Mouse (Mus musculus): Measurements from ENCODE around the gene Klhdc8b. TPM values are rescaled to one million over a fixed set of nuclear protein-coding genes. Genes with fewer than 3 reads are reported as not detected.
A peak's percentile ranks its signal among the peaks of the same experiment; 100 is the strongest.

Gene Klhdc8b
- polyA plus RNA-seq, 1 experiment from 2014 or later = 59.8 TPM

DNA sequence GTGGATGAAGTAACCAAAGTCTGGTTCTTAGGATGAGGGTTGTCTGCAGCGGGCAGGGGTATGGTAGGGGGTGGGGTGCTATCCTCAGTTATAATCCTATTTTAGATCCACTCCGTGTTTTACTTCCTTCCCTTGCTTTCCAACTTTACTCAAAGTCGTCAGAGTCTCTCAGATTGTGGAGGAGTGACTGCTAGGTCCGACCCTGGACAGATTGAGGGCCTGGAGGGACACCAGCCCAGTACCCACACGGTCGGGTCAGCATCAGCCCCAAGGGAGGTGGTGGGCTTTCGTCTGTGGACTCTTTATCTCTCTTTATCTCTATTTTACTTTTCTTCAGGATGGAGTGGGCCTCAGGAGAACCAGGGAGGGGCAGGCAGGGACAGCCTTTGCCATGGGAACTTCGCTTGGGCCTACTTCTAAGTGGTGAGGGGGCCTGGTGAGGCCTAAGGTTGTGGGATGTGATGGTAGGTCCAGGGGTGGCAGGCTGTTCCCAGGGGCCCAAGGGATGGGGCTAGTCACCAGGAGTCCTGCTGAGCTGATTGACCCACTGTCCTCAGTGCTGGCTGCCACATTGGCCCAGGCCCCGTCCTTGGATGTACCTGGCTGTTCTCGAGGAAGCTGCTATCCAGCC lies 18.5 kb upstream of the Klhdc8b start, which contains the start of gene Lamb2:
Gene Lamb2 (plus strand): TSS at position 16 of the 631 bp plus-strand sequence.
- WGBS = 9% methylated on average over 10 of the region's 10 CpGs
- no peaks in the 10 kb centered on the region for H3K27me3 ChIP-seq (replicated peaks)
- H3K4me1 ChIP-seq = peaks cover 19% of the 10 kb centered on the region
- peak; percentile 39; the same call in 1 of the 2 replicates for ATAC-seq (ENCODE audit: low FRiP score)
- H3K36me3 ChIP-seq = no peaks in the 10 kb centered on the region
- H3K4me2 ChIP-seq = peak within 1 kb of the TSS; percentile 51
- no peaks in the 10 kb centered on the region for H3K9me3 ChIP-seq (replicated peaks)
- H3K9ac ChIP-seq (replicated peaks) = peak within 1 kb of the TSS; percentile 40
- peak within 1 kb of the TSS; percentile 30 for H3K27ac ChIP-seq (replicated peaks)
- peak within 1 kb of the TSS; percentile 37 for H3K4me3 ChIP-seq (replicated peaks)

DNA sequence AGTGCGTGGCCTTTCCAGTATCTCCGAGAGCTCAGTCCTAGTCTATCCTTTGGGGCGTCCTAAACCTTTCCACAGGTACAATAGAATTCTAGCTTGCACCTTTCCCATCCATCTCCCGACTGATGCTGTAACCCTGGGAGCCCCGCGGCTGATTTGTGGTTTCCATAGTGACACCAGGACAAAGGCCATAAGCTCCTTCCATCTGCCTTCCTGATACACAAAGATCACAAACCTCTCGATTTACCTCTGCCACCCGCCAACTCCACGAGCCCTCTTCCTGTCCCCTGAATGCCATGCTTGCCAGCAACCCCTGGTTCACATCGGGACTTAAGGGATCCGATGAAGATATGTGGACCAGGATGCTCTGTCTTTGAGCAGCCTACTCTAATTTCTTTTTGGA lies 17.9 kb upstream of the Klhdc8b start:
- no peak; the same call in 1 of the 2 replicates for ATAC-seq (ENCODE audit: low FRiP score)
- Histone ChIP-seq H3K36me3 (no peaks in the 10 kb centered on the region), H3K4me1 (peaks cover 19% of the 10 kb centered on the region), H3K27me3 (replicated peaks) (no peaks in the 10 kb centered on the region), H3K27ac (replicated peaks) (no peak overlapping the region; the same call in 1 of the 2 replicates), H3K4me2 (peak overlapping the region; percentile 51), H3K4me3 (replicated peaks) (peak overlapping the region; percentile 32), H3K9me3 (replicated peaks) (no peaks in the 10 kb centered on the region), H3K9ac (replicated peaks) (peak overlapping the region; percentile 17; the same call in 1 of the 2 replicates)
- WGBS = 35% methylated on average over 11 of the region's 11 CpGs

DNA sequence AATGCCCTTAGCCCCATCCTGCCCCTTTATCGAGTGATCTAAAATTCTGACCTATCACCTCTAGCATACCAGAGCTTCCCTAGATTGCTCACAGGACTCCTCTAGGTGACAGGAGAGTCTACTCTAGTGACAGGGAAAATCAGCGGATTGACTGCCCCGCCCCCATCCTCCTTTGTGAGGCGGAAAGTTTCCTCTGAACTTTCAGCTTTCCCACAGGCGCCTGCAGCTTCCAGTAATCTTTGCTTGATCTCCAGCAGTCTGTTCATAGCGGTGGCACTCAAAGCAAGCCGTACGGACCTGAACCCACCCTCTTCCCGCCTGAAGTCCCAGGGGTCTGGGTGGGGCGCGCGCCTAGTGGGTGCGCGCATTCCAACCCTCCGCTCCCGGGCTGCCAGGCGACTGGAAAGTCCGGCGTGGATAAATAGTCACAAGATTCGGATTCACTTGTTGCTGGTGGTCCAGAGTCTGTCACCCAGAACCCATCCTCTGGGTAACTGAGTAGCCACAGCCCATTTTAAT lies 17.3 kb upstream of the Klhdc8b start:
- ATAC-seq (ENCODE audit: low FRiP score) = peak; percentile 53; the same call in 1 of the 2 replicates
- peak overlapping the region; percentile 30 for H3K27ac ChIP-seq (replicated peaks)
- no peaks in the 10 kb centered on the region for H3K36me3 ChIP-seq
- peak overlapping the region; percentile 51 for H3K4me2 ChIP-seq
- no peaks in the 10 kb centered on the region for H3K27me3 ChIP-seq (replicated peaks)
- H3K4me1 ChIP-seq = peaks cover 19% of the 10 kb centered on the region
- peak overlapping the region; percentile 32 for H3K4me3 ChIP-seq (replicated peaks)
- 1% methylated on average over 20 of the region's 20 CpGs for WGBS
- H3K9ac ChIP-seq (replicated peaks) = peak overlapping the region; percentile 17; the same call in 1 of the 2 replicates
- H3K9me3 ChIP-seq (replicated peaks) = no peaks in the 10 kb centered on the region

DNA sequence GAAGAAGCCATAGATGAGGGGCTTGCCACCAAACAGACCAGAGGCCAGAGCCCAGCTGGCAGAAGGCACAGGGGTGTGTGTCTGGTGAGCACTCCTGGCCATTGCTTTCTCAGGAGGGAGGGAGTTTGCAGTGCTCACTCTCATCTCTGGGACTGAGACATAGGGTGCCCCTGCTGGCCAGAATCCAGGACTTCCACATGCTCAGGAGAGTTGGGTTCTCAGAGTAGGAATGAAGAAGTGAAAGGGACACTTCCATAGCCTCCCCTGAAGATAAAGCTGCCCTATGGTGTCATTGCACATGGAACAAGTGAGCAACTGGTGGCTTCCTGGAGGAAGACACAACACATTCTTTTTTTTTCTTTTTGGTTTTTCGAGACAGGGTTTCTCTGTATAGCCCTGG lies 13.1 kb upstream of the Klhdc8b start:
- Histone ChIP-seq H3K4me3 (replicated peaks) (no peak overlapping the region), H3K36me3 (no peaks in the 10 kb centered on the region), H3K4me1 (peaks cover 11% of the 10 kb centered on the region), H3K9me3 (replicated peaks) (no peaks in the 10 kb centered on the region), H3K27ac (replicated peaks) (no peak overlapping the region), H3K27me3 (replicated peaks) (no peaks in the 10 kb centered on the region), H3K9ac (replicated peaks) (no peak overlapping the region), H3K4me2 (no peak overlapping the region)
- ATAC-seq (ENCODE audit: low FRiP score) = no peak
- WGBS = 53% methylated on average over 1 of the region's 1 CpGs

DNA sequence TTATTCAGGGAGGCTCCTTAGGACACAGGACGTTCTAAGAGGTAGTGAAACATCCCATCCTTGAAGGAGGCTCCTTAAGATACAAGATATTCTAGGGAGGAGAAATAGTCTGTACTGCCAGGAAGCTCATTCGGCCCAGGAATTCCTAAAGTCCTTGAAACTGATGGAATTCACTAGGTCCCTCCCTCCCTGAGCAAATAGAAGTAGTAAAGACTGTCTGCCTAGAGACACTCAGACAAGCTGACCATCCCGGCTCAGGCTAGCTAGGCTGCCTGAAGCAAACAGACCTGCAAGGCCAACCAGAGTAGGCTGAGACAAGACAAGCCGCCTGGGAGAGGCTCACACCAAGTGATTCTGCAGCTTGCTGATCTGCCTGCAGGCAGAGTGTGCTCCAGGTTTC lies 8.5 kb upstream of the Klhdc8b start:
- Histone ChIP-seq H3K4me2 (no peak overlapping the region), H3K27me3 (replicated peaks) (no peaks in the 10 kb centered on the region), H3K27ac (replicated peaks) (no peak overlapping the region), H3K9me3 (replicated peaks) (no peaks in the 10 kb centered on the region), H3K4me3 (replicated peaks) (no peak overlapping the region), H3K4me1 (no peaks in the 10 kb centered on the region), H3K9ac (replicated peaks) (no peak overlapping the region), H3K36me3 (peaks cover 29% of the 10 kb centered on the region)
- WGBS = 82% methylated on average over 4 of the region's 4 CpGs
- no peak for ATAC-seq (ENCODE audit: low FRiP score)

DNA sequence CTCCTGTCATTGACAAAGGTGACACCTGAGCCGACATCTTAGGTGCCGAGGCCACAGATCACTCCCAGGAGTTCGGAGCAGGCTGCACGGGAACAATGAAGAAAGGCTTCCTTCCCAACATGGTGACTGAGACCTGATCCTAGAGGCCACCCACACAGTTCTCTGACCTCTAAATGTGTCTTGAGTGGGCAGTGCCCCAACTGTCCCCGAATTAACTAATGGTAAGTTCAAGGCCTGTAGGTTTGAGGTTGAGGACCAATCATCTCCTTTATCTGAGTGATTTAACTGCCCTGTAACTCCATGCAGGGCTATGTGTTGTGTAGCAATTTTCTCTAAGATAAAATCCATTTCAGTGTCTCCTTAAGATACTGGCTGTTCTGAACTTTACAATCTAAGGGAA lies 8.0 kb upstream of the Klhdc8b start:
- Histone ChIP-seq H3K4me1 (no peaks in the 10 kb centered on the region), H3K4me3 (replicated peaks) (no peak overlapping the region), H3K4me2 (no peak overlapping the region), H3K9ac (replicated peaks) (no peak overlapping the region), H3K27ac (replicated peaks) (no peak overlapping the region), H3K27me3 (replicated peaks) (no peaks in the 10 kb centered on the region), H3K36me3 (peaks cover 32% of the 10 kb centered on the region), H3K9me3 (replicated peaks) (no peaks in the 10 kb centered on the region)
- no peak for ATAC-seq (ENCODE audit: low FRiP score)
- whole genome bisulfite sequencing = 84% methylated on average over 5 of the region's 5 CpGs

DNA sequence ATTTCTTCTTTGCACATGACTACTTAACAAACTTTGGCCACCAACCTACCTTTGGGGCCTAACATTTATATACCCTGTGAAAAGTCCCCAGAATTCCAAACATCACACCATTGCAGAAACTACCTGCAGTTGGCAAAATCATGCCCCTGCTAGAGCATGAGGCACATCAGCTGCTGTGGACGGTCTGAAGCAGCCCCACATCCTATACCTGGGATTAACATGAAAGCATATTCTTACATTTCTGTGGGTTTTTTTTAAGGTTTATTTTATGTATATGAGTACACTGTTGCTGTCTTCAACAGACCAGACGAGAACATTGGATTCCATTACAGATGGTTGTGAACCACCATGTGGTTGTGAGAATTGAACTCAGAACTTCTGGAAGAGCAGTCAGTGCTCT lies 4.8 kb upstream of the Klhdc8b start:
- Histone ChIP-seq H3K4me1 (peaks cover 14% of the 10 kb centered on the region), H3K9me3 (replicated peaks) (no peaks in the 10 kb centered on the region), H3K4me3 (replicated peaks) (no peak overlapping the region), H3K9ac (replicated peaks) (no peak overlapping the region), H3K27me3 (replicated peaks) (no peaks in the 10 kb centered on the region), H3K36me3 (peaks cover 51% of the 10 kb centered on the region), H3K4me2 (no peak overlapping the region), H3K27ac (replicated peaks) (no peak overlapping the region)
- WGBS = 95% methylated on average over 2 of the region's 2 CpGs
- ATAC-seq (ENCODE audit: low FRiP score) = no peak

DNA sequence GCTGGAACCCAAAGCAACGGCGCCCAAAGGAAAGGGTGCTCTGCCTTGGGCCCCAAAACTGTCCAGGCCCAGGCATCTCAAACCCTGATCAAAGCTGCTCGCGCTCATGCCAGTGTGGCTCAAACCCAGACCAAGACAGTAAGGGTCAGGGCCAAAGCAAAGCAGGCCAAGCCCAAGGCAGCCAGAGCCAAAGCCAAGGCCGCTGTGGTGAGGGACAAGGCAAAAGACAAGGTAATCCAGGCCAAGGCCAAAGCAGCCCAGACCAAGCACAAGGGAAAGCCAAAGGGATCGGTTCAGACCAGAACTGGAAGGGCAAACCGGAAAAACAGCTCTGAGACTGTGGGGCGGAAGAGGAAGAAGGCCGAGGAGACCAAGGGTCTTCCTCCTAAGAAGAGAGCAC lies 2.3 kb upstream of the Klhdc8b start:
- no peak overlapping the region for H3K27ac ChIP-seq (replicated peaks)
- no peak overlapping the region for H3K4me3 ChIP-seq (replicated peaks)
- H3K27me3 ChIP-seq (replicated peaks) = no peaks in the 10 kb centered on the region
- peaks cover 21% of the 10 kb centered on the region for H3K4me1 ChIP-seq
- no peaks in the 10 kb centered on the region for H3K9me3 ChIP-seq (replicated peaks)
- no peak overlapping the region for H3K4me2 ChIP-seq
- H3K9ac ChIP-seq (replicated peaks) = no peak overlapping the region
- WGBS = 94% methylated on average over 9 of the region's 9 CpGs
- peaks cover 51% of the 10 kb centered on the region for H3K36me3 ChIP-seq
- no peak for ATAC-seq (ENCODE audit: low FRiP score)

DNA sequence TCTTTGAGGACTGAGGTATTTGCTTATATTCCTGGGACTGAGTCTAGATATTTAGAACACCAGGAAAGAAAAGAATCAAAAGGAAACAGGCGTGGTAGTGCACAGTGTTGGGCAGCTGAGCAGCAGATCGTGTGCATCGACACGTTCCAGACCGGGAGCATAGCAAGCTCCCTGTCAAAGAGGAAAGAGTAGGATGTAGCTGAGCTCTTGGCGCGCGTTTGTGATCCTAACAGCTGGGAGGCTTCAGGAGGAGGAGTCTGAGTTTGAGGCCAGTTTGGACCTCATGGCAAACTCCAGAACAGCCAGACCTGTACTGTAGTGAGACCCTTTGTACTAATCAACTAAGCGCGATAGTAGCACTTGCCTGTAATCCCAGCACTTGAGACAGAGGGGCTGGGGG lies 811 bp upstream of the Klhdc8b start:
- ATAC-seq (ENCODE audit: low FRiP score) = no peak
- H3K4me3 ChIP-seq (replicated peaks) = no peak overlapping the region
- H3K27ac ChIP-seq (replicated peaks) = 0 out of 2 replicates have a peak overlapping the region, but pooled peaks have one; percentile 28
- H3K27me3 ChIP-seq (replicated peaks) = no peaks in the 10 kb centered on the region
- no peaks in the 10 kb centered on the region for H3K9me3 ChIP-seq (replicated peaks)
- 91% methylated on average over 10 of the region's 10 CpGs for WGBS
- peaks cover 43% of the 10 kb centered on the region for H3K36me3 ChIP-seq
- H3K9ac ChIP-seq (replicated peaks) = no peak overlapping the region
- H3K4me2 ChIP-seq = peak overlapping the region; percentile 91; the same call in 1 of the 2 replicates
- H3K4me1 ChIP-seq = peaks cover 21% of the 10 kb centered on the region

DNA sequence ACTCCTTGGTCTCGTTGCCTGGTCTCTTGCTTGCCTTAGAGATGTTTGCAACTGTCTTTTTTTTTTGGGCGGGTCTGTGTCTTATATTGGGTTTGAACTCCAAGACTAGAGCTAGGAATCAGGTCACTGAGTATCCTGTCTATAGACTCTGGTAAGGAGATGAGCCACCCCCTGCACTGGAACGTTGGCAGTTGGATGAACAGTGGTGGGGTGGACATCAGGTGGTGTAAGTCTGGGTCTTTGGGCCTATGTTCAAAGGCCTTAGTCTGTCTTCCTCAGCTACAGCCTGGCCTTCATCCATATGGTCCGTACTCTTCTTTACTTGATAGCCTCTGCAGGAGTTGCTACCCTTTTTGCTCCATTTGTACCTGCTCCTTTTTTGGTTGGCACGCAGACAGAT lies 294 bp upstream of the Klhdc8b start:
- 92% methylated on average over 5 of the region's 5 CpGs for WGBS
- H3K9ac ChIP-seq (replicated peaks) = peak overlapping the region; percentile 88; the same call in 1 of the 2 replicates
- 0 out of 2 replicates have a peak overlapping the region, but pooled peaks have one; percentile 28 for H3K27ac ChIP-seq (replicated peaks)
- peaks cover 39% of the 10 kb centered on the region for H3K36me3 ChIP-seq
- peak overlapping the region; percentile 91 for H3K4me2 ChIP-seq
- ATAC-seq (ENCODE audit: low FRiP score) = no peak
- no peaks in the 10 kb centered on the region for H3K27me3 ChIP-seq (replicated peaks)
- H3K9me3 ChIP-seq (replicated peaks) = no peaks in the 10 kb centered on the region
- peak overlapping the region; percentile 87 for H3K4me3 ChIP-seq (replicated peaks)
- peaks cover 21% of the 10 kb centered on the region for H3K4me1 ChIP-seq

DNA sequence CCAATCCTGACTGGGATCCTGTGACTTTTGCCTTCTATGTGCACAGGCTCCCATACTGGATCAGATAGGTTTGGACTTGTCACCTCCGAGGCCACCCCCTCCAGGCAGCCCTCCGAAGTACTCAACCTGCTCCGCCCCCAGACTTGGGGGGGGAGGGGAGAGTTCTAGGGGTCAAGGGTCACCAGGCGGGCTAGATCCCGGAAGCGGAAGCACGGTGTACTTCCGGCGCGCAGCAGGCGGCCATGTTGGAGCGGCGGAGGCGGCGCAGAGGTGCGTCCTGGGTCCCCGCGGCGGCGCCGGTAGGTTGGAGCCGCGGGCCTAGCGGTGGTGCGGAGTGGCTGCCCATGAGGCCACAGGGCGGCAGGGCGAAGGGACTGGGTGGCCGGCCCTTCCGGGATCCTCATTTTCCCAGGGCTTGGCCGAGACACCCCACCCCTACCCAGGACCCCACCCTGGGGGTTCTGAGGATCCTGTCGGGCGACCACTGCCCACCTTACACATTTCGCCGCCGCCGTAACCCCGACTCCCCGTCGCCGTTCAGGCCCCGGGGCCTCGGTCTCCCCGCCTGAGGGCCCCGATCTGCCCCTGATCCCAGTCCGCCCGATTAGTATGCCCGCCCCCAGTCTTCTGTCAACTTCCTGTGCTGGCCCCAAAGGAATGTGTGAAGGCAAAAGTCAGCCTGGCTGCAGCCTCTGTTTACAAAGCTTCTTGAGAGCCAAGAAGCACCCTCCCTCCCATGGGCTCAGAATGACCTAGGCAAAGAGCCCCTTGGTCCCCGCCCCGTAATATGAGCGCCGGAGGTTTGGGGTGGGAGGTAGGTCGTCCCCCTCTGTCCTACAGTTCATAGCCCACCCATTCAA lies 832 bp downstream of the Klhdc8b start, which contains the start of gene Ccdc71:
Gene Ccdc71 (plus strand): TSS at position 209 of the 860 bp plus-strand sequence.
- Histone ChIP-seq H3K9me3 (replicated peaks) (no peaks in the 10 kb centered on the region), H3K27me3 (replicated peaks) (no peaks in the 10 kb centered on the region), H3K4me2 (peak within 1 kb of the TSS; percentile 91), H3K4me3 (replicated peaks) (peak within 1 kb of the TSS; percentile 87), H3K36me3 (peaks cover 29% of the 10 kb centered on the region), H3K4me1 (peaks cover 21% of the 10 kb centered on the region), H3K27ac (replicated peaks) (peak within 1 kb of the TSS; percentile 89), H3K9ac (replicated peaks) (peak within 1 kb of the TSS; percentile 88)
- ATAC-seq (ENCODE audit: low FRiP score) = peak; percentile 78
- under 1% methylated on average over 44 of the region's 52 CpGs for WGBS

Measured in neural tube, embryonic 15.5 days (tissue).